2 mouse cellular contexts compared by ENCODE assay signal in the genomic region with DNA sequence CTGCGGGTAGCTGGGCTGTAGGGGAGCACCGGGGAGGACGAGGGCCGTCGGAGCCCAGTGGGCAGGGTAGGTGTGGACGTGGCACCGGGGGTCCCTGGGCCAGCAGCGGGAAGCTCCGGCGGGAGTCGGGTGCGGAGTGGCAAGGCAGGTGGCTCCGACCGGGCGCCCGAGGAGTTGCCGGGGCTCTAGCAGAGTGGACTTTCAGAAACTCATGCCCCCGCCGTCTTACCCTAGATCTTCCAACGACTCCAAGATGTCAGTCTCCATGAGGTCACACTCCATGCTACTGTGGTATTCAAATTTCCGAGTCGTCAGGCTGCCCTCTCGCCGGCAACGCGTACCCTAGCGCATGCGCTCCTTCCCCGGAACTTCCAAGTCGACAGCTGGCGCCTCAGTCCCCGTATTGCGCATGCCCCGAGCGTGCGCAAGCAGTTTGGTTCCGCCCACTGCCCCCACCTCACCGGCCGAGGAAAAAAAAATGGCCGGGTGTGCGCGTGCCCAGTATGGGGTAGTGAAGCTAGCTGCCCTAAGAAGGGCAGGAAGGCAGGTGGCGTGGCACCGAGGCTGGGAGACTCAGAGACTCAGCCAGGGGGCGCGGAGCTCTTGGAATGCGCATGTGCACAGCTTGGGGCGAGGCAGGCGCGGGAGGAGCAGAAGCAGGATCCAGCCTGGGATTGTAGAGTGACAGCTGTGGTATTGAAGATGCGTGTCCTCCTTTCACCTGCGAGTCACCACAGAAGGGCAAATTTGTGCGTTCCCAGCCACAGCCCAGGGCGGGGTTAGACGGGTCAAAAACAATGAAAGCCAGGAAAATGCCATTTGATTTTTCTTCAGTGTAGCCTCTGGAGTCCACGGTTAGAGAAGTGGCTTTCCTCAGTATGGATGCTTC.
TF ChIP-seq lines count a peak whose summit lies in the region.

A gene (minus strand): TSS at position 435 of the 889 bp plus-strand sequence.

TF ChIP-seq in C2C12, 6 proteins besides CTCF, POLR2A, EP300 and RAD21 (continued from another document):
- TF ChIP-seq CEBPB (IDR thresholded peaks at IDR 0.05; ENCODE audit: low read depth) (no peak), MYOD1 (IDR thresholded peaks at IDR 0.05; ENCODE audit: control insufficient read depth, insufficient read length, low read depth) (peak; percentile 31)

TF ChIP-seq in myocyte, 11 proteins besides CTCF, POLR2A, EP300 and RAD21 (continued from another document):
- no peak for TF ChIP-seq MAX (IDR thresholded peaks at IDR 0.05; ENCODE audit: low read depth)
- TF ChIP-seq REST (IDR thresholded peaks at IDR 0.05; ENCODE audit: insufficient read depth, insufficient read length), result no peak
- TF ChIP-seq USF1 (IDR thresholded peaks at IDR 0.05; ENCODE audit: low read depth), result peak; percentile 4
- TF ChIP-seq CEBPB (IDR thresholded peaks at IDR 0.05; ENCODE audit: insufficient read depth, poor library complexity, severe bottlenecking), result no peak
- TF ChIP-seq MYOG (IDR thresholded peaks at IDR 0.05; ENCODE audit: control insufficient read depth in 1 of 3, insufficient read depth in 1 of 3, insufficient read length in 2 of 3, low read depth in 2 of 3), result peak; percentile 72 to 90 (median 79)
- no peak for TF ChIP-seq TCF12 (IDR thresholded peaks at IDR 0.05; ENCODE audit: insufficient read depth, poor library complexity, severe bottlenecking)
- peak; percentile 14 for TF ChIP-seq TCF3 (IDR thresholded peaks at IDR 0.05; ENCODE audit: insufficient read length, low read depth)
